Mouse (Mus musculus): ENCODE results near the gene Nup107. TPM values are rescaled to one million over a fixed set of nuclear protein-coding genes. Genes with fewer than 3 reads are reported as not detected.

The Nup107 gene
- polyA plus RNA-seq, 1 experiment from 2014 or later: 87.6 TPM

- no peaks in the 10 kb centered on the region for H3K4me1 ChIP-seq (ENCODE audit: control insufficient read depth, insufficient read depth, low read length)
Observed at GRCm38 (mm10) chr10:117753711-117754608, 38.5 kb downstream of the Nup107 start.

GRCm38 (mm10) chr10:117752851-117753647 lies 39.5 kb downstream of the Nup107 start:
- WGBS: 94% methylated on average over 5 of the region's 5 CpGs
- H3K27me3 ChIP-seq (ENCODE audit: control insufficient read depth, insufficient read depth, low read length): no peaks in the 10 kb centered on the region
- no peaks in the 10 kb centered on the region for H3K4me1 ChIP-seq (ENCODE audit: control insufficient read depth, insufficient read depth, low read length)
- no peak for DNase-seq (ENCODE audit: low spot score)
- peaks cover 21% of the 10 kb centered on the region for H3K36me3 ChIP-seq (ENCODE audit: control insufficient read depth, insufficient read depth, low read length)
- ATAC-seq (ENCODE audit: insufficient read depth, low FRiP score, low TSS enrichment): no peak
- no peak overlapping the region for H3K9ac ChIP-seq (ENCODE audit: low read length)
- H3K9me3 ChIP-seq (ENCODE audit: control insufficient read depth, low read length): no peaks in the 10 kb centered on the region
- H3K27ac ChIP-seq (ENCODE audit: low read depth, low read length): no peak overlapping the region
- H3K4me2 ChIP-seq (ENCODE audit: low read depth): no peak overlapping the region
- no peak overlapping the region for H3K4me3 ChIP-seq (ENCODE audit: low read depth, low read length)

More at GRCm38 (mm10) chr10:117753711-117754608, 38.5 kb downstream of the Nup107 start:
- Histone ChIP-seq H3K9me3 (ENCODE audit: control insufficient read depth, low read length) (no peaks in the 10 kb centered on the region), H3K9ac (ENCODE audit: low read length) (no peak overlapping the region), H3K27me3 (ENCODE audit: control insufficient read depth, insufficient read depth, low read length) (no peaks in the 10 kb centered on the region), H3K36me3 (ENCODE audit: control insufficient read depth, insufficient read depth, low read length) (peaks cover 23% of the 10 kb centered on the region), H3K4me3 (ENCODE audit: low read depth, low read length) (no peak overlapping the region), H3K27ac (ENCODE audit: low read depth, low read length) (no peak overlapping the region), H3K4me2 (ENCODE audit: low read depth) (no peak overlapping the region)
- ATAC-seq (ENCODE audit: insufficient read depth, low FRiP score, low TSS enrichment) (no peak), DNase-seq (ENCODE audit: low spot score) (no peak)
- WGBS: 91% methylated on average over 8 of the region's 8 CpGs

- ATAC-seq (ENCODE audit: insufficient read depth, low FRiP score, low TSS enrichment): no peak
Observed at GRCm38 (mm10) chr10:117752304-117752821, 40.1 kb downstream of the Nup107 start.

GRCm38 (mm10) chr10:117751744-117752143 lies 40.8 kb downstream of the Nup107 start:
- Histone ChIP-seq H3K9me3 (ENCODE audit: control insufficient read depth, low read length) (no peaks in the 10 kb centered on the region), H3K9ac (ENCODE audit: low read length) (no peak overlapping the region), H3K36me3 (ENCODE audit: control insufficient read depth, insufficient read depth, low read length) (peaks cover 14% of the 10 kb centered on the region), H3K4me1 (ENCODE audit: control insufficient read depth, insufficient read depth, low read length) (no peaks in the 10 kb centered on the region), H3K4me2 (ENCODE audit: low read depth) (no peak overlapping the region), H3K4me3 (ENCODE audit: low read depth, low read length) (no peak overlapping the region), H3K27ac (ENCODE audit: low read depth, low read length) (no peak overlapping the region), H3K27me3 (ENCODE audit: control insufficient read depth, insufficient read depth, low read length) (no peaks in the 10 kb centered on the region)
- DNase-seq (ENCODE audit: low spot score) (no peak), ATAC-seq (ENCODE audit: insufficient read depth, low FRiP score, low TSS enrichment) (no peak)
- WGBS: 96% methylated on average over 6 of the region's 6 CpGs

More at GRCm38 (mm10) chr10:117752304-117752821, 40.1 kb downstream of the Nup107 start:
- WGBS: 96% methylated on average over 7 of the region's 7 CpGs
- peaks cover 16% of the 10 kb centered on the region for H3K36me3 ChIP-seq (ENCODE audit: control insufficient read depth, insufficient read depth, low read length)
- no peak overlapping the region for H3K4me2 ChIP-seq (ENCODE audit: low read depth)
- no peaks in the 10 kb centered on the region for H3K9me3 ChIP-seq (ENCODE audit: control insufficient read depth, low read length)
- no peaks in the 10 kb centered on the region for H3K27me3 ChIP-seq (ENCODE audit: control insufficient read depth, insufficient read depth, low read length)
- H3K4me3 ChIP-seq (ENCODE audit: low read depth, low read length): no peak overlapping the region
- no peak overlapping the region for H3K27ac ChIP-seq (ENCODE audit: low read depth, low read length)
- H3K9ac ChIP-seq (ENCODE audit: low read length): no peak overlapping the region
- DNase-seq (ENCODE audit: low spot score): no peak
- no peaks in the 10 kb centered on the region for H3K4me1 ChIP-seq (ENCODE audit: control insufficient read depth, insufficient read depth, low read length)

- H3K4me3 ChIP-seq (ENCODE audit: low read depth, low read length): no peak overlapping the region
- H3K4me1 ChIP-seq (ENCODE audit: control insufficient read depth, insufficient read depth, low read length): no peaks in the 10 kb centered on the region
- WGBS: 98% methylated on average over 14 of the region's 14 CpGs
- H3K9me3 ChIP-seq (ENCODE audit: control insufficient read depth, low read length): no peaks in the 10 kb centered on the region
- H3K27ac ChIP-seq (ENCODE audit: low read depth, low read length): no peak overlapping the region
- peaks cover 14% of the 10 kb centered on the region for H3K36me3 ChIP-seq (ENCODE audit: control insufficient read depth, insufficient read depth, low read length)
- H3K4me2 ChIP-seq (ENCODE audit: low read depth): no peak overlapping the region
- no peak overlapping the region for H3K9ac ChIP-seq (ENCODE audit: low read length)
- no peaks in the 10 kb centered on the region for H3K27me3 ChIP-seq (ENCODE audit: control insufficient read depth, insufficient read depth, low read length)
- DNase-seq (ENCODE audit: low spot score): no peak
- ATAC-seq (ENCODE audit: insufficient read depth, low FRiP score, low TSS enrichment): no peak
Observed at GRCm38 (mm10) chr10:117751282-117751610, 41.3 kb downstream of the Nup107 start.

GRCm38 (mm10) chr10:117750529-117751281 lies 41.8 kb downstream of the Nup107 start:
- H3K4me2 ChIP-seq (ENCODE audit: low read depth): no peak overlapping the region
- ATAC-seq (ENCODE audit: insufficient read depth, low FRiP score, low TSS enrichment): no peak
- peaks cover 12% of the 10 kb centered on the region for H3K36me3 ChIP-seq (ENCODE audit: control insufficient read depth, insufficient read depth, low read length)
- no peak overlapping the region for H3K4me3 ChIP-seq (ENCODE audit: low read depth, low read length)
- DNase-seq (ENCODE audit: low spot score): no peak
- H3K27ac ChIP-seq (ENCODE audit: low read depth, low read length): no peak overlapping the region
- no peaks in the 10 kb centered on the region for H3K4me1 ChIP-seq (ENCODE audit: control insufficient read depth, insufficient read depth, low read length)
- H3K9me3 ChIP-seq (ENCODE audit: control insufficient read depth, low read length): no peaks in the 10 kb centered on the region
- 98% methylated on average over 5 of the region's 5 CpGs for WGBS
- no peaks in the 10 kb centered on the region for H3K27me3 ChIP-seq (ENCODE audit: control insufficient read depth, insufficient read depth, low read length)
- H3K9ac ChIP-seq (ENCODE audit: low read length): no peak overlapping the region

- DNase-seq (ENCODE audit: low spot score) (no peak), ATAC-seq (ENCODE audit: insufficient read depth, low FRiP score, low TSS enrichment) (no peak)
- H3K4me2 ChIP-seq (ENCODE audit: low read depth): no peak overlapping the region
- H3K9ac ChIP-seq (ENCODE audit: low read length): no peak overlapping the region
- 92% methylated on average over 14 of the region's 14 CpGs for WGBS
- peaks cover 9% of the 10 kb centered on the region for H3K36me3 ChIP-seq (ENCODE audit: control insufficient read depth, insufficient read depth, low read length)
- H3K27me3 ChIP-seq (ENCODE audit: control insufficient read depth, insufficient read depth, low read length): no peaks in the 10 kb centered on the region
- H3K4me3 ChIP-seq (ENCODE audit: low read depth, low read length): no peak overlapping the region
- no peaks in the 10 kb centered on the region for H3K4me1 ChIP-seq (ENCODE audit: control insufficient read depth, insufficient read depth, low read length)
- H3K27ac ChIP-seq (ENCODE audit: low read depth, low read length): no peak overlapping the region
- H3K9me3 ChIP-seq (ENCODE audit: control insufficient read depth, low read length): no peaks in the 10 kb centered on the region
Observed at GRCm38 (mm10) chr10:117749787-117750343, 42.6 kb downstream of the Nup107 start.

GRCm38 (mm10) chr10:117749050-117749686 lies 43.3 kb downstream of the Nup107 start:
- no peak for DNase-seq (ENCODE audit: low spot score)
- peaks cover 9% of the 10 kb centered on the region for H3K36me3 ChIP-seq (ENCODE audit: control insufficient read depth, insufficient read depth, low read length)
- H3K4me3 ChIP-seq (ENCODE audit: low read depth, low read length): no peak overlapping the region
- no peak for ATAC-seq (ENCODE audit: insufficient read depth, low FRiP score, low TSS enrichment)
- H3K4me1 ChIP-seq (ENCODE audit: control insufficient read depth, insufficient read depth, low read length): no peaks in the 10 kb centered on the region
- H3K27me3 ChIP-seq (ENCODE audit: control insufficient read depth, insufficient read depth, low read length): no peaks in the 10 kb centered on the region
- no peak overlapping the region for H3K4me2 ChIP-seq (ENCODE audit: low read depth)
- H3K27ac ChIP-seq (ENCODE audit: low read depth, low read length): no peak overlapping the region
- 96% methylated on average over 10 of the region's 10 CpGs for WGBS
- H3K9me3 ChIP-seq (ENCODE audit: control insufficient read depth, low read length): no peaks in the 10 kb centered on the region
- no peak overlapping the region for H3K9ac ChIP-seq (ENCODE audit: low read length)
